12 mouse cellular contexts compared by ENCODE assay signal in genomic region chr16:21376949-21377604, GRCm38 (mm10). TPM values are rescaled to one million over a fixed set of nuclear protein-coding genes. Genes with fewer than 3 reads are reported as not detected.
DNase-seq lines count a peak whose midpoint lies in the region; ATAC-seq and TF ChIP-seq lines count a peak whose summit lies in the region.
"Had no signal": no experiment of that assay in that cellular context is flagged by ENCODE, and none has a peak within 500 bp of the region (broad histone marks: within the 10 kb centered on the region; RNA-seq: fewer than 3 reads in every experiment).

No protein-coding gene starts in this region.

- TF ChIP-seq POLR2A in cerebellum, adult 2 months (IDR thresholded peaks at IDR 0.05; ENCODE audit: borderline replicate concordance, insufficient read depth, low read length), result no peak

- ATAC-seq in heart, embryonic 13.5 days (ENCODE audit: extremely low read depth, insufficient number of reproducible peaks, low FRiP score, low TSS enrichment), result no peak
- ATAC-seq in heart, embryonic 11.5 days (replicated peaks; ENCODE audit: insufficient number of reproducible peaks, low FRiP score, low TSS enrichment), result no peak
- no peak; the same call in 1 of the 2 replicates for ATAC-seq in midbrain, embryonic 14.5 days (ENCODE audit: low FRiP score, low TSS enrichment)
- no peak for ATAC-seq in forebrain, postnatal 0 days
- peak; percentile 61; the same call in 1 of the 2 replicates for ATAC-seq in stomach, embryonic 15.5 days (ENCODE audit: insufficient read depth, low FRiP score, low read depth)

- peak overlapping the region; percentile 19; the same call in 1 of the 2 replicates for H3K9ac ChIP-seq in heart, embryonic 13.5 days
- H3K9ac ChIP-seq in heart, embryonic 11.5 days (ENCODE audit: low read depth, low read length), result no peak overlapping the region
- no peak overlapping the region for H3K9ac ChIP-seq in midbrain, embryonic 14.5 days (replicated peaks; ENCODE audit: low read length)
- H3K9ac ChIP-seq in forebrain, postnatal 0 days, result no peak overlapping the region
- no peak overlapping the region for H3K9ac ChIP-seq in stomach, embryonic 15.5 days

- peaks cover 8% of the 10 kb centered on the region; the same call in 1 of the 2 replicates for H3K27me3 ChIP-seq in heart, embryonic 13.5 days (replicated peaks)
- H3K27me3 ChIP-seq in heart, embryonic 11.5 days (ENCODE audit: control insufficient read depth, insufficient read depth, low read length), result no peaks in the 10 kb centered on the region
- H3K27me3 ChIP-seq in midbrain, embryonic 10.5 days (ENCODE audit: low read depth, poor library complexity, severe bottlenecking), result peaks cover 67% of the 10 kb centered on the region
- no peaks in the 10 kb centered on the region for H3K27me3 ChIP-seq in midbrain, embryonic 14.5 days (ENCODE audit: control insufficient read depth, insufficient read depth, low read length)
- H3K27me3 ChIP-seq in forebrain, postnatal 0 days (ENCODE audit: insufficient read depth, low read length), result no peaks in the 10 kb centered on the region
- no peaks in the 10 kb centered on the region for H3K27me3 ChIP-seq in stomach, embryonic 15.5 days (replicated peaks)
- no peaks in the 10 kb centered on the region for H3K27me3 ChIP-seq in cerebellum, adult 2 months (ENCODE audit: control insufficient read depth, insufficient read depth, low read length)

- no peak for TF ChIP-seq CTCF in forebrain, postnatal 0 days (IDR thresholded peaks at IDR 0.05; ENCODE audit: low read depth)
- no peak for TF ChIP-seq CTCF in cerebellum, adult 2 months (IDR thresholded peaks at IDR 0.05; ENCODE audit: borderline replicate concordance, insufficient read depth, low read depth, low read length)

- H3K4me2 ChIP-seq in heart, embryonic 13.5 days, result no peak overlapping the region; the same call in 1 of the 2 replicates
- no peak overlapping the region for H3K4me2 ChIP-seq in heart, embryonic 11.5 days
- H3K4me2 ChIP-seq in midbrain, embryonic 14.5 days (ENCODE audit: low read length), result no peak overlapping the region
- H3K4me2 ChIP-seq in forebrain, postnatal 0 days (ENCODE audit: low read depth), result no peak overlapping the region
- no peak overlapping the region for H3K4me2 ChIP-seq in stomach, embryonic 15.5 days

- no peak overlapping the region for H3K4me3 ChIP-seq in heart, embryonic 13.5 days
- H3K4me3 ChIP-seq in heart, embryonic 11.5 days (ENCODE audit: low read depth, low read length), result no peak overlapping the region
- H3K4me3 ChIP-seq in midbrain, embryonic 10.5 days, result no peak overlapping the region
- H3K4me3 ChIP-seq in midbrain, embryonic 14.5 days (replicated peaks; ENCODE audit: low read depth, low read length), result no peak overlapping the region
- H3K4me3 ChIP-seq in forebrain, postnatal 0 days (ENCODE audit: low read depth, low read length), result no peak overlapping the region
- H3K4me3 ChIP-seq in stomach, embryonic 15.5 days (replicated peaks), result no peak overlapping the region
- no peak overlapping the region for H3K4me3 ChIP-seq in cerebellum, adult 2 months (replicated peaks; ENCODE audit: insufficient read depth, low read depth, low read length)

- peak; percentile 30 for DNase-seq in midbrain, embryonic 10.5 days (ENCODE audit: low spot score)
- no peak for DNase-seq in midbrain, embryonic 14.5 days
- no peak for DNase-seq in forebrain, postnatal 0 days
- no peak for DNase-seq in cerebellum, adult 2 months
- no peak for DNase-seq in T-cell, adult 2 months (ENCODE audit: low spot score)
- DNase-seq: cerebellum, postnatal 14 days; kidney, adult 11 months; layer of hippocampus, postnatal 36 days; thymus, postnatal 14 days had no signal

- 56% methylated on average over 7 of the region's 7 CpGs for WGBS in heart, embryonic 13.5 days
- 62% methylated on average over 7 of the region's 7 CpGs for WGBS in heart, embryonic 11.5 days (ENCODE audit: insufficient replicate concordance)
- WGBS in midbrain, embryonic 10.5 days, result 38% methylated on average over 7 of the region's 7 CpGs
- WGBS in midbrain, embryonic 14.5 days, result 35% methylated on average over 7 of the region's 7 CpGs
- WGBS in forebrain, postnatal 0 days, result 47% methylated on average over 7 of the region's 7 CpGs
- WGBS in stomach, embryonic 15.5 days, result 40% methylated on average over 7 of the region's 7 CpGs
- 38% methylated on average over 7 of the region's 7 CpGs for WGBS in cerebellum, adult 2 months

- H3K27ac ChIP-seq in heart, embryonic 13.5 days (replicated peaks), result peak overlapping the region; percentile 77
- no peak overlapping the region for H3K27ac ChIP-seq in heart, embryonic 11.5 days (ENCODE audit: low read depth, low read length)
- H3K27ac ChIP-seq in midbrain, embryonic 10.5 days (replicated peaks), result peak overlapping the region; percentile 75
- H3K27ac ChIP-seq in midbrain, embryonic 14.5 days (replicated peaks; ENCODE audit: low read depth, low read length), result no peak overlapping the region
- H3K27ac ChIP-seq in forebrain, postnatal 0 days (ENCODE audit: low read depth, low read length), result 0 out of 2 replicates have a peak overlapping the region, but pooled peaks have one; percentile 15
- peak overlapping the region; percentile 88 for H3K27ac ChIP-seq in stomach, embryonic 15.5 days
- no peak overlapping the region for H3K27ac ChIP-seq in cerebellum, adult 2 months (ENCODE audit: insufficient read depth, low read length)

- peaks cover 26% of the 10 kb centered on the region for H3K4me1 ChIP-seq in heart, embryonic 13.5 days
- peaks cover under 1% of the 10 kb centered on the region; the same call in 1 of the 2 replicates for H3K4me1 ChIP-seq in heart, embryonic 11.5 days (ENCODE audit: control insufficient read depth, insufficient read depth, low read length)
- peaks cover 32% of the 10 kb centered on the region for H3K4me1 ChIP-seq in midbrain, embryonic 10.5 days
- H3K4me1 ChIP-seq in midbrain, embryonic 14.5 days (ENCODE audit: control insufficient read depth, insufficient read depth, low read length), result 0 out of 2 replicates have a peak, but pooled peaks cover 7% of the 10 kb centered on the region
- H3K4me1 ChIP-seq in forebrain, postnatal 0 days (ENCODE audit: insufficient read depth), result 0 out of 2 replicates have a peak, but pooled peaks cover 4% of the 10 kb centered on the region
- peaks cover 30% of the 10 kb centered on the region for H3K4me1 ChIP-seq in stomach, embryonic 15.5 days
- H3K4me1 ChIP-seq in cerebellum, adult 2 months (ENCODE audit: control insufficient read depth, insufficient read depth, low read length), result no peaks in the 10 kb centered on the region

- no peaks in the 10 kb centered on the region for H3K9me3 ChIP-seq in heart, embryonic 13.5 days
- H3K9me3 ChIP-seq in heart, embryonic 11.5 days (replicated peaks; ENCODE audit: control insufficient read depth, low read length), result no peaks in the 10 kb centered on the region
- H3K9me3 ChIP-seq in midbrain, embryonic 10.5 days (replicated peaks), result no peaks in the 10 kb centered on the region
- no peaks in the 10 kb centered on the region for H3K9me3 ChIP-seq in midbrain, embryonic 14.5 days (ENCODE audit: control insufficient read depth, low read length)
- H3K9me3 ChIP-seq in forebrain, postnatal 0 days (ENCODE audit: low read length), result no peaks in the 10 kb centered on the region
- H3K9me3 ChIP-seq in stomach, embryonic 15.5 days, result no peaks in the 10 kb centered on the region

- no peaks in the 10 kb centered on the region for H3K36me3 ChIP-seq in heart, embryonic 13.5 days
- no peaks in the 10 kb centered on the region for H3K36me3 ChIP-seq in heart, embryonic 11.5 days (ENCODE audit: control insufficient read depth, insufficient read depth, low read length)
- no peaks in the 10 kb centered on the region for H3K36me3 ChIP-seq in midbrain, embryonic 10.5 days
- H3K36me3 ChIP-seq in midbrain, embryonic 14.5 days (ENCODE audit: control insufficient read depth, insufficient read depth, low read length), result no peaks in the 10 kb centered on the region
- no peaks in the 10 kb centered on the region for H3K36me3 ChIP-seq in forebrain, postnatal 0 days (ENCODE audit: insufficient read depth)
- H3K36me3 ChIP-seq in stomach, embryonic 15.5 days, result no peaks in the 10 kb centered on the region

RNA-seq across cellular contexts. Expression of gene Vps8, which starts 45.8 kb away (rescaled TPM):
- 18.9 and 21.1 TPM in 2 replicates for polyA plus RNA-seq in heart, embryonic 13.5 days (2015; fragmentation: Nextera tagmentation; extraction: Ambion mirVana)
- 22.5 and 26.7 TPM in 2 replicates for polyA plus RNA-seq in heart, embryonic 11.5 days (2014; fragmentation: Nextera tagmentation; extraction: Ambion mirVana)
- polyA plus RNA-seq in midbrain, embryonic 10.5 days (2016; fragmentation: Nextera tagmentation; extraction: Ambion mirVana), result 18.9 and 23.1 TPM in 2 replicates
- 31.6 and 41.1 TPM in 2 replicates for polyA plus RNA-seq in midbrain, embryonic 14.5 days (2014; fragmentation: Nextera tagmentation; extraction: Ambion mirVana)
- total RNA-seq in forebrain, postnatal 0 days (2014; rRNA removed), result 35.9 and 37.9 TPM in 2 replicates
- 20.7 and 24.2 TPM in 2 replicates for polyA plus RNA-seq in forebrain, postnatal 0 days (2015; fragmentation: Nextera tagmentation; extraction: Ambion mirVana)
- 17.2 and 24.8 TPM in 2 replicates for polyA plus RNA-seq in stomach, embryonic 15.5 days (2015; fragmentation: Nextera tagmentation; extraction: Ambion mirVana)
- 26.3 and 27.1 TPM in 2 replicates for polyA plus RNA-seq in cerebellum, adult 2 months (2012; rRNA removed)

Comparison
In these comparisons a context has a peak if more than half of its experiments do, and no peak if none do; other contexts are left out.
1. H3K27ac ChIP-seq: peak in heart, embryonic 13.5 days (single experiment), midbrain, embryonic 10.5 days (single experiment), forebrain, postnatal 0 days (single experiment) and stomach, embryonic 15.5 days (single experiment); none in heart, embryonic 11.5 days (single experiment), midbrain, embryonic 14.5 days (single experiment) and cerebellum, adult 2 months (single experiment).